Mouse (Mus musculus): Measurements from ENCODE around the gene AW551984. TPM values are rescaled to one million over a fixed set of nuclear protein-coding genes. Genes with fewer than 3 reads are reported as not detected.

AW551984 gene
- polyA plus RNA-seq, 1 experiment from 2014 or later: 10.5 TPM

GRCm38 (mm10) chr9:39553946-39554345 lies 50.3 kb downstream of the AW551984 start, which contains the start of gene Olfr958:
TSS of gene Olfr958 (minus strand) at chr9:39554054.
- no peak for ATAC-seq (replicated peaks; ENCODE audit: insufficient number of reproducible peaks, low FRiP score, low TSS enrichment)

GRCm38 (mm10) chr9:39550806-39551205 lies 53.4 kb downstream of the AW551984 start:
- 78% methylated on average over 5 of the region's 5 CpGs for WGBS (ENCODE audit: insufficient replicate concordance)
- no peak for ATAC-seq (replicated peaks; ENCODE audit: insufficient number of reproducible peaks, low FRiP score, low TSS enrichment)
- Histone ChIP-seq H3K27me3 (ENCODE audit: control insufficient read depth, insufficient read depth, low read length) (no peaks in the 10 kb centered on the region), H3K4me2 (no peak overlapping the region), H3K36me3 (ENCODE audit: control insufficient read depth, insufficient read depth, low read length) (no peaks in the 10 kb centered on the region), H3K9ac (ENCODE audit: low read depth, low read length) (no peak overlapping the region), H3K9me3 (replicated peaks; ENCODE audit: control insufficient read depth, low read length) (no peaks in the 10 kb centered on the region), H3K4me1 (ENCODE audit: control insufficient read depth, insufficient read depth, low read length) (no peaks in the 10 kb centered on the region), H3K27ac (ENCODE audit: low read depth, low read length) (no peak overlapping the region), H3K4me3 (ENCODE audit: low read depth, low read length) (no peak overlapping the region)

More at GRCm38 (mm10) chr9:39553946-39554345, 50.3 kb downstream of the AW551984 start, which contains the start of gene Olfr958:
- no peak within 1 kb of the TSS for H3K9ac ChIP-seq (ENCODE audit: low read depth, low read length)
- H3K27ac ChIP-seq (ENCODE audit: low read depth, low read length): no peak within 1 kb of the TSS
- no peaks in the 10 kb centered on the region for H3K27me3 ChIP-seq (ENCODE audit: control insufficient read depth, insufficient read depth, low read length)
- no peaks in the 10 kb centered on the region for H3K4me1 ChIP-seq (ENCODE audit: control insufficient read depth, insufficient read depth, low read length)
- no peaks in the 10 kb centered on the region for H3K36me3 ChIP-seq (ENCODE audit: control insufficient read depth, insufficient read depth, low read length)
- no peaks in the 10 kb centered on the region for H3K9me3 ChIP-seq (replicated peaks; ENCODE audit: control insufficient read depth, low read length)
- H3K4me2 ChIP-seq: no peak within 1 kb of the TSS
- 68% methylated on average over 2 of the region's 2 CpGs for WGBS (ENCODE audit: insufficient replicate concordance)
- H3K4me3 ChIP-seq (ENCODE audit: low read depth, low read length): no peak within 1 kb of the TSS

Other genes starting within 250 kb of the AW551984 start
- gene Olfr951, start 217.0 kb downstream of the AW551984 start, polyA plus RNA-seq (2014; fragmentation: Nextera tagmentation; extraction: Ambion mirVana): not detected in 2 replicates
- not detected in 2 replicates for gene Olfr952, start 177.3 kb downstream of the AW551984 start, polyA plus RNA-seq (2014; fragmentation: Nextera tagmentation; extraction: Ambion mirVana)
- not detected in 2 replicates for gene Olfr954, start 147.7 kb downstream of the AW551984 start, polyA plus RNA-seq (2014; fragmentation: Nextera tagmentation; extraction: Ambion mirVana)
- gene Olfr955, start 132.5 kb downstream of the AW551984 start, polyA plus RNA-seq (2014; fragmentation: Nextera tagmentation; extraction: Ambion mirVana): not detected in 2 replicates
- not detected in 2 replicates for gene Olfr44, start 110.4 kb downstream of the AW551984 start, polyA plus RNA-seq (2014; fragmentation: Nextera tagmentation; extraction: Ambion mirVana)
- gene Olfr957, start 88.6 kb downstream of the AW551984 start, polyA plus RNA-seq (2014; fragmentation: Nextera tagmentation; extraction: Ambion mirVana): not detected in 2 replicates
- gene Olfr958, start 50.3 kb downstream of the AW551984 start, polyA plus RNA-seq (2014; fragmentation: Nextera tagmentation; extraction: Ambion mirVana): not detected in 2 replicates
- not detected in 2 replicates for gene Olfr959, start 28.8 kb downstream of the AW551984 start, polyA plus RNA-seq (2014; fragmentation: Nextera tagmentation; extraction: Ambion mirVana)
- not detected in 2 replicates for gene Olfr148, start 6.3 kb upstream of the AW551984 start, polyA plus RNA-seq (2014; fragmentation: Nextera tagmentation; extraction: Ambion mirVana)
- not detected in 2 replicates for gene Olfr960, start 17.0 kb upstream of the AW551984 start, polyA plus RNA-seq (2014; fragmentation: Nextera tagmentation; extraction: Ambion mirVana)
- gene Olfr961, start 40.7 kb upstream of the AW551984 start, polyA plus RNA-seq (2014; fragmentation: Nextera tagmentation; extraction: Ambion mirVana): not detected in 2 replicates
- gene Olfr963, start 62.8 kb upstream of the AW551984 start, polyA plus RNA-seq (2014; fragmentation: Nextera tagmentation; extraction: Ambion mirVana): not detected in 2 replicates
- not detected in 2 replicates for gene Olfr149, start 102.7 kb upstream of the AW551984 start, polyA plus RNA-seq (2014; fragmentation: Nextera tagmentation; extraction: Ambion mirVana)
- not detected in 2 replicates for gene Olfr965, start 107.0 kb upstream of the AW551984 start, polyA plus RNA-seq (2014; fragmentation: Nextera tagmentation; extraction: Ambion mirVana)
- gene Olfr150, start 126.6 kb upstream of the AW551984 start, polyA plus RNA-seq (2014; fragmentation: Nextera tagmentation; extraction: Ambion mirVana): not detected in 2 replicates
- gene Olfr967, start 141.8 kb upstream of the AW551984 start, polyA plus RNA-seq (2014; fragmentation: Nextera tagmentation; extraction: Ambion mirVana): not detected in 2 replicates
- gene Olfr968, start 178.8 kb upstream of the AW551984 start, polyA plus RNA-seq (2014; fragmentation: Nextera tagmentation; extraction: Ambion mirVana): not detected in 2 replicates
- not detected in 2 replicates for gene Olfr969, start 186.5 kb upstream of the AW551984 start, polyA plus RNA-seq (2014; fragmentation: Nextera tagmentation; extraction: Ambion mirVana)
- not detected in 2 replicates for gene Olfr970, start 204.5 kb upstream of the AW551984 start, polyA plus RNA-seq (2014; fragmentation: Nextera tagmentation; extraction: Ambion mirVana)
- not detected in 2 replicates for gene Olfr971, start 232.5 kb upstream of the AW551984 start, polyA plus RNA-seq (2014; fragmentation: Nextera tagmentation; extraction: Ambion mirVana)